Mouse (Mus musculus): ENCODE results near the gene Atp8b4.

The Atp8b4 gene

DNA sequence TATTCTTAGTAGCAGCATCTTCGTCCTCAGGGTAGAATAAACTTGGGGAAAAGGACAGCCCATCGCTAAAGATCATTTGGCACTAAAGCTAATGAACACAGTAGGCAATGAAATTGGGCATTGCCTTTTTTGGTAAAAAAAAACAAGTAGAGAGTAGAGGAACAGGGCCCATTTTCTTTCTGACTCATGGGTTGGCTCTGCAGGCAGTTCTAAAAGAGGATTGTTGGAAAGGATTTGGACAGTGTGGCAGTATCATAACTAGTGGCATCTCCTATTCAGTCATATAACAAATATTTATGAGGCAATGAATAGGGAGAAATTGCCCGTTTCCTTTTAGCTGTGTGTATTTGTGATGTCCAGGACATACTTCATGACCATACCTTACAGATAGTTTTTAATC is 217.4 kb downstream of the Atp8b4 start:
- no peak for DNase-seq

DNA sequence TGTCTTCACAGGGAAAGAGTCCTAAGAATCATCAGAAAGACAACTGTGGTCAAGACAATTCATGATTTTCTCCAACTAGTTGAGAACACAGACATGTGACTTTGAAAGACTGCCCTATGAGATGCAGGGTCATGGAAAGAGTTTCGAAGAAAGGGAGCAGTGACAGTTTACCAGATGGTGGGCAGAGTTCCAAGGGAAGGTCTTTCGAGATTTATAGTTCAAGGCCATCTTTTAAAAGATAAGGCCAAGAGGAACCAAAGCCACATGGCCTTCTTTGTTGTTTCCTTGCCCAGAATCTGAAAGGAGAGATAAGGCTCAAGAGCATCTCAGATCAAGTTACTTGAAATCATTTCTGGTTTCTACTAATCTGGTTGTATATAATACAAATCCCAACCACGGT is 225.0 kb downstream of the Atp8b4 start:
- no peak for DNase-seq

DNA sequence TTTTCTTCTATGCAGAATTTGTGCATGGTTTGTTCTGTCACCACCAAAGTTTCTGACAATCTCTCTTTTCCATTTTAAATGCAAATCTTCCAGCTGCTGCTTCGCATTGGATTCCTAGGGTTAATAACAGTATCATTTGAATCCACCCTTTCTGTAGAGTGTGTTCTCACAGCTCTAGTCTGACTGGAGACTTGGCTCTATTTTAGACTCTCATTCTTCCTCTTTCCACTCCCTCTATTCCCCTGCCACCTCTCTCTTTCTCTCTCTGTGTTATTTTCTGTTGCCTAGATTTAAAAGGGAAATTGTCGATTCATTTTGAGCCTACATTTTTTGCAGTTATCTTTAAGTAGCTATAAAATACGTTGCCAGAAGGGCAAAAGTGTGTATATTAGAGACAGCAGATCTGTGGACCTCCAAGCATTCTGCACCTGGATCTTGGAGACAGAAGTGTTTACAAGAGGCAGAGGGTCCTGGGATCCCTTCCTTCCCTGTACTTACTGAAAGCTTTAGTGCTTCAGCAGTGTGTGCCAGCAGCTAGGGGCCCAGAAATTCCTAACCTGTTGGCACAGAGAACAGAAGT is 225.6 kb downstream of the Atp8b4 start:
- DNase-seq, result no peak

DNA sequence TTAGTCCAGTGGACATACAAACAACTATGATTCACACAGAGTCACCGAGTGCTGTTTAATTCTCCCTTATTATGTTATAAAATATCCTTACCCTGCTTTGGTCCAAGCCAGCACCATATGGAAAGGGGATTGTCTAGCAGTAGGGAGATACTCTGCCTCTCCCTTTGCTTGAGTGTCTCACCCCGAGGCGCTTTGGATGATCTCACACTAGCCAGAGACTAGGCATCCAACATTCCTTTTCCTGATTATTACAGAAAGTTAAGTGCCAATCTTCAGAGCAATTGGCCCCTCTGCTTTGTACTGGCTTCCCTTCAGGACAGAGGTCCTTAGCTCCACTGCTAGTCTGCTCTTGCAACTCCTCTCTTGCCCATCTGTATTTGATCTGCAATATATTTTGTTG is 226.2 kb downstream of the Atp8b4 start:
- DNase-seq, result no peak
